Mouse (Mus musculus) megakaryocyte progenitor cell, adult 5-6 weeks (primary cell): ENCODE data around the gene Ano6. TPM values are rescaled to one million over a fixed set of nuclear protein-coding genes. Genes with fewer than 3 reads are reported as not detected.
A peak's percentile ranks its signal among the peaks of the same experiment; 100 is the strongest.

Source experiments
- ATAC-seq: replicated peaks from 2 replicates; pipeline ENCODE4 v1.8.0; 2016; ENCODE audit warnings: mild to moderate bottlenecking, moderate TSS enrichment, inconsistent platforms; ENCODE audit not compliant: poor library complexity
- total RNA-seq, 2 experiments: library from RNA; stranded (forward) in 1 of 2; stranded (reverse) in 1 of 2; fragments of 157-497, 149-512 nt in 1 of 2; fragments of 200-1000 nt in 1 of 2; gene quantifications; 2 replicates each; pipeline versions ENCODE4 v1.2.3 to v1.2.4; 2015 to 2017

Gene Ano6
- total RNA-seq, 2 experiments from 2014 or later, result 22.7 to 23.0 TPM

DNA sequence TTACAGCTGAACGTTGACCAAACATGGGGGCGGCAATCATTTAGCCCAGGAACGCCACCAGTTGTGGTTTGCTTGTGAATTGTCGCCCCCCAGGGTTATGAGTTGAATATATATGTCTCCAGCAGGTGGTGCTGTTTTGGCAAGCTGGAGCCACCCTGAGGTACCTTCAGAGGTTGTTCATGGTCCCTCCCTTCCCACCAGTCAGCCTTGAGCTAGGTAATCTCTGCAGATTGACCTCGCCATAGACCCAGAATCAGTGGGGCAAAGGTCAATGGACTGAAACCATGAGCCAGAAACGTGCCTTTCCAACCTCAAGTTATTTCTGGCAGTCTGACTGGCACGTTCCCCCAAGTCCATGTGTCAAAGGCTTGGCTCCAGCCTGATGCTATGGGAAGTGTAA lies 22.8 kb upstream of the Ano6 start:
- peak; percentile 43; the same call in 1 of the 2 replicates for ATAC-seq

DNA sequence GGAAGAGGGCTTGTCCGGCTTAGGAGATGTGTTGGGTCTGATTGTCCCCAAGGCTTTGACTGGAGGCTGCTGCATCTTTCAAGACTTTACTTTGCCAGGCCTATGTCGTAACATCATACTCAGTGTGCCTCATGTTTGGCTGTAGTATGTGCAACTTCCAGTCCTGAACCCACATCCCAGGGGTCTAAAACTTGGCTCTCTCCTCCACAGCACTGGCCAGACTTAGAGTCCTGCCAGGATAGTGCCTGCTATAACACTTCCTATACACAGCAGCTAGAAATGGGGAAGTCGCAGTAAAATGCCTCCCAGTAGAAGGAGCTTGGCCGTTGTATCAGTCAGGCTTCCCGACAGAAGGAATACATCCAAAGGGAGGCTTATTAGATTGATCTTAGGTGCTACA lies 21.9 kb upstream of the Ano6 start:
- peak; percentile 46 for ATAC-seq

DNA sequence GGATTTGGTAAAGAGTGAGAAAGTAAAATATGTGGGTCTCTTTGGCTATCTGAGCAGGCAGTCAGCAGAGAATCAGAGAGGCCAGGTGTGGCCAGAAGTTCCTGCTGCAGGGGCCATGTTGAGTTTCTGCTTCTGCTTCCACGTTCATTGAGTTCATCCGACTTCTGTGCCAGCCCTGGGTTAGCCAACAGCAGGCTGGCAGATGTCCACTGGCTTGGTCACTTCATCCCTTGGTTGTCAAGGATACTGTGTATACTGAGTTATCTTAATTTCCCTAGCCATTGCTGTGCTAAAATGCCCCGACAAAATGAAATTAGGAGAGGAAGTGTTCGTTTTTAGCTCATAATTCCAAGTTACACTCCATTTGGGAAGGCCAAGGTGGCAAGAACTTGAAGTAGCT lies 21.1 kb upstream of the Ano6 start:
- no peak for ATAC-seq

GRCm38 (mm10) chr15:95770307-95770706 lies 20.3 kb upstream of the Ano6 start:
- ATAC-seq, result no peak

DNA sequence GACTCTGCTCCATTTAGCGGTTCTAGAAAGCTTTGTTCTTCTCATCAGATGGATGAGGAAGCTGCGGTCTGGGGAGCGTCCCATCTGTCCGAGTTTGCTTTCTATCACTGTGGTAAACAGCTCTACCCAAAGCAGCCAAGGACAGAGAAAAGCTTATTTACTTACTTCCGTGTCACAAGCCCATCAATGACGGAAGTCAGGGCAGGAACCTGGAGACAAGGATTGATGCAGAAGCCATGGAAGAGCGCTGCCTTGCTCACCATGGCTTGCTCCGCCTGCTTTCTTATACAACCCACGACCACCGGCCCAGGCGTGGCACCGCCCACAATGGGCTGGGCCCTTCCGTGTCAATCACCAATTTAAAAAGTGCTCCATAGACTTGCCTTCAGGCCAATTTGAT lies 18.3 kb upstream of the Ano6 start:
- no peak for ATAC-seq

- ATAC-seq, result peak; percentile 96
Measured at GRCm38 (mm10) chr15:95772861-95773836, 17.5 kb upstream of the Ano6 start.

DNA sequence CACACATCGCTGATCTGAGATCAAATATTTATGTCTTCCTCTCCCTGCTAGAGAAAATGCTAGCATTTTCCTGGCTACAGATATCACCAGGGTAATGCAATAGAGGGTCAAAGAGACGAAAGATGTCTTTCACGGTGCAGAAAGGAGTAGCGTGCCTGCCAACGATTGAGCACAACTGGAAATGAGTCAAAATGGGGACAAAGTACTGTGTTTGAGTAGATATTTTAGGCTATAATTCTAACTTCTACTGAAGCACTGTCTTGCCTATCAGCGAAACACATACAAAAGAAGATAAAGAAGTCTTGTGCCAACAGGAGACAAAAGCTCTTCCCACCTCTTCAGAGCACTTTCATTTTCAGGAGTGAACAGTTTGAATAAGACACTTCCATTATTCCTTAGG lies 16.4 kb upstream of the Ano6 start:
- no peak for ATAC-seq

- no peak for ATAC-seq
Measured at GRCm38 (mm10) chr15:95774674-95775414, 15.8 kb upstream of the Ano6 start.

- ATAC-seq, result no peak
Measured at GRCm38 (mm10) chr15:95777743-95778142, 12.9 kb upstream of the Ano6 start.

- peak; percentile 52; the same call in 1 of the 2 replicates for ATAC-seq
Measured at GRCm38 (mm10) chr15:95778710-95779109, 11.9 kb upstream of the Ano6 start.

GRCm38 (mm10) chr15:95786624-95787023 lies 4.0 kb upstream of the Ano6 start:
- ATAC-seq, result no peak

GRCm38 (mm10) chr15:95787578-95787977 lies 3.1 kb upstream of the Ano6 start:
- ATAC-seq, result no peak

- ATAC-seq, result peak; percentile 21
Measured at GRCm38 (mm10) chr15:95789562-95790528, 798 bp upstream of the Ano6 start.

DNA sequence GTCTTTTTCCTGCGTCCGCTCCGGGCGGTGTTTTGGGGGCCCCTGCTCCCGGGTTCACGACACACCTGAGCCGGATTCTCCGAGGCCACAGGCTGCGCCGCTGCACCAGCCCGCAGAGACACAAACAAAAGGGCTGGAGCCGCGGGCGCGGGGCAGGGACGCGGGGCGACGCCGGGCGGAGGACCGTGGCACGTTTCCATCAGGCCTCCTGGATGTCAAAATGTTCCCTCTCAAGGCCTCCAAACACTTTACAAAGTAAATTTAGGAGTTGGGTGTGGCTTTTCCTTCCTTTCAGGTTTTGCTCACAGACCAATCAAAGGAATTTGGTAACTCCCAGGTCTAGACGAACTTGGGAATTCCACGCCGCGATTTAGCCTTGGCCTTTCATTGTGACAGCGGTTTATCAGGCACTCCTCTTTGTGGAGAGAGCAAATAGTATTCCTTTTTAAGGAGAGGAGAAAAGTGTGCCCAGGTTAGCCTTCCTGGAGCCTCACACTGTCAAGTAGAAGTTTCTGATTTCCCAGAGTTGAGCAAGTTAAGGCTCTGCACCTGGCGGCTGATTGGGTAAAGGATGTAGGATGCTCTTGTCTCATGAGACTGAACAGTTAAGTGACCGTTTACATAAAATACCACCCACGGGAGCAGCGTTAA lies 623 bp downstream of the Ano6 start:
- no peak for ATAC-seq

DNA sequence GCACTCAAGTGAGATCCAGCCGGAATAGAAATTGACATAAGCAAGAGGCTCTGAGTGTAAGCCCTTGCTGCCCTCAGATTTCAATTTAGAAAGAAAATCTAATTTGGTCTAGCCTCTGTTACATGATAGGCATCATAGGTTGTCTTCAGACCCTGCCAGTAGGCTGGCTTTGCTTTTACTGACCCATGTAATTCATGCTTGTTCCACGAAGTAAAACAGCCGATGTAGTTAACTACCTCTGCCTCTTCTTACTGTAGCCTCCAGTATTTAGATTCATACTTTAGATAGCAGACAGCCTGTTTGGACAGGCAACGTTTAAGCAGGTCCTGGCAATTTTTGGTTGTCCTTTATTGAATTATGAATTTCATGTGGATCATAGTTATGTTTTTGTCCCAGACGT lies 1.2 kb downstream of the Ano6 start:
- ATAC-seq, result no peak

- peak; percentile 28 for ATAC-seq
Measured at GRCm38 (mm10) chr15:95792261-95793260, 1.9 kb downstream of the Ano6 start.

DNA sequence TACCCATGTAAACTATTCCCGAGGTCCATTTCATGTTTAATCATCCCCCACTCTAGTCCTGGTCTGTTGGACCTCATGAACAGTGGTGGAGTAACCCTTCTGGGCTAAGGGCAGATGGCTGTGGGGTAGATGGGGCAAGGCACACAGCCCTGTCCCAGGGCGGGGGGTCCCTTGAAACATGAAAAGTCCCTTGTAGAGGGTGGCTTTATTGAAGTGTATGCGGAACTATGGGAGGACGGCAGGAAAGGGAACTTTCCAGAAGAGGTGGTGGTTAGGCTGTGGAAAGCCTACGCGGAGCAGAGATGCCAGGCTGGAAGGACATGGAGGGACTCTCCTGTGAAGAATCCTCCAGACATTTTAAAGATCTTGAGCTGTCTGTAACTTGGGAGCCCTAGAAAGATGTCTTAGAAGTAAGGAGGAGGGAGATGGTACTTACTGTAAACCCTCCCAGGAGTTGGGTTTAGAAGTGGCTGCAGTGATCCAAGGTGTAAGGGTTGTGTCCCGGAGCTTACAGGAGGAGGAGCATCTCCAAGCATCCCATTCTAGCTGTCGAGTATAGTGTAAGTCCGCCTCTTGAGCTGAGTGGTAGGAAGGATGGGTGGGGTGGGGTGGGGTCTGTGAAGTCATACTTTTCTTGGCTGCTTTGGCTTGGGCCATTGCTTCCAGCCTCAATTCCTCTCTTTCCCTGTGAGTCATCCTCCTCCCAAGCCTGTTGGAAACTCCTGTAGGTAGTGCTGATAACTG lies 3.3 kb downstream of the Ano6 start:
- no peak for ATAC-seq
